ENCODE assay signal across 8 mouse cellular contexts in the genomic region with DNA sequence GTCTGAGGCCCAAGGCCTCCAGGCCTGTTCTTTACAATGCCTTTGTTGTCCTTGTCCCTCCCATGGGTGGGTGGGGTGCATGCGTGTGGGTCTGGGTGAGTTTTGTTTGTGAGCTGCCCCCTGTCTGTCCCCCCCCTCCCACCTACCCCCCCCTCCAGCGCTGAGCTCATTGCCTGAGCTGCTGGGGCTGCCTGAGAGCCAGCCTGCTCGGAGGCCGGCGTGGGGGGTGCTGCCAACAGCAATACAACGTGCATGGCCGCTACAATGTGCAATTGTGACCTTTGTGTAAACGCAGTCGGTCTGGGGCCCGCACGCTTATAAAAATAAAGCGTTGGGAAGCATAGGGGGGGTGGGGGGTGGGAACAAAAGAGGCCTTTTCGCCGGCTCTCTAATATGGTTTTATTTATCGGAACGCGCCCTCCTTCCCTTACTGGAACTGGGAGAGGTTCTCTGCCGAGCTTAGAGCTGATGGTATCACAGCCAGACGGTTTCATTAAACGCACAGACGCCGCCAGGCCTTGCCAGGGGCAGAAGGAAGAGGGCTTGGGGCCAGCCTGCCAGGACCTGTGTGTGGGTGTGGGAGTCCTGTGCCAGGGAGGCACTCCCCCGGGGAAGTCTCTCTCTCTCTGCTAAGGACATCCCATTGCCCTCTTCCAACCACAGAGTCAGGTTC.
DNase-seq lines count a peak whose midpoint lies in the region; ATAC-seq lines count a peak whose summit lies in the region.

No protein-coding gene starts in this region.

- H3K4me1 ChIP-seq in embryonic facial prominence, embryonic 15.5 days, result peaks cover 29% of the 10 kb centered on the region

- peak overlapping the region; percentile 68 for H3K27ac ChIP-seq in embryonic facial prominence, embryonic 15.5 days (replicated peaks)

- H3K4me2 ChIP-seq in embryonic facial prominence, embryonic 15.5 days (replicated peaks), result 0 out of 2 replicates have a peak overlapping the region, but pooled peaks have one; percentile 13

- ATAC-seq in embryonic facial prominence, embryonic 15.5 days (ENCODE audit: insufficient number of reproducible peaks, low FRiP score, low TSS enrichment, low read depth), result peak; percentile 81
- no peak for ATAC-seq in monocyte, adult 5-6 weeks (replicated peaks; ENCODE audit: insufficient number of reproducible peaks, low FRiP score, low TSS enrichment, poor library complexity, severe bottlenecking)

- no peaks in the 10 kb centered on the region for H3K27me3 ChIP-seq in embryonic facial prominence, embryonic 15.5 days

- no peaks in the 10 kb centered on the region for H3K9me3 ChIP-seq in embryonic facial prominence, embryonic 15.5 days (replicated peaks)

- WGBS in embryonic facial prominence, embryonic 15.5 days, result 29% methylated on average over 23 of the region's 23 CpGs

- no peak overlapping the region for H3K4me3 ChIP-seq in embryonic facial prominence, embryonic 15.5 days (replicated peaks)

- DNase-seq in urinary bladder, adult 18-20 months (ENCODE audit: low spot score in 2 of 2), result peak; percentile 15
- no peak for DNase-seq in urinary bladder, postnatal 10 days (ENCODE audit: low spot score)
- peak; percentile 61 for DNase-seq in layer of hippocampus, adult 11-12 months (ENCODE audit: low spot score)
- peak; percentile 38 for DNase-seq in lung, postnatal 36 days
- DNase-seq in testis, postnatal 14 days (ENCODE audit: low spot score), result peak; percentile 72
- no peak for DNase-seq in frontal cortex, postnatal 14 days (ENCODE audit: low spot score in 2 of 2)

- no peaks in the 10 kb centered on the region for H3K36me3 ChIP-seq in embryonic facial prominence, embryonic 15.5 days

- H3K9ac ChIP-seq in embryonic facial prominence, embryonic 15.5 days, result no peak overlapping the region

Comparison
In these comparisons a context has a peak if more than half of its experiments do, and no peak if none do; other contexts are left out.
1. DNase-seq: peak in urinary bladder, adult 18-20 months (2 of 2), layer of hippocampus, adult 11-12 months (single experiment), lung, postnatal 36 days (single experiment) and testis, postnatal 14 days (single experiment); none in urinary bladder, postnatal 10 days (single experiment) and frontal cortex, postnatal 14 days (0 of 2).